Mouse (Mus musculus) neural tube, embryonic 13.5 days (tissue): ENCODE measurements around the gene Dpep2nb. TPM values are rescaled to one million over a fixed set of nuclear protein-coding genes. Genes with fewer than 3 reads are reported as not detected.

Source experiments
- ATAC-seq: fragments of 200-750 bp; cut with Nextera tagmentation; 2 replicates; pipeline ENCODE4 v1.8.0; 2017; ENCODE audit warnings: low read depth, mild to moderate bottlenecking, moderate TSS enrichment, moderate library complexity
- H3K27ac ChIP-seq: fragments of 300-500 bp; sonication (generic); replicated peaks from 2 replicates; pipeline ENCODE4 v1.5.1; 2015; ENCODE audit warnings: moderate library complexity, mild to moderate bottlenecking, inconsistent platforms
- H3K27me3 ChIP-seq: fragments of 300-500 bp; sonication (generic); 2 replicates; pipeline ENCODE4 v1.6.1; 2015; ENCODE audit warnings: mild to moderate bottlenecking, inconsistent platforms
- H3K36me3 ChIP-seq: fragments of 300-500 bp; sonication (generic); 2 replicates; pipeline ENCODE4 v1.6.1; 2015; ENCODE audit warnings: mild to moderate bottlenecking, inconsistent platforms
- H3K4me1 ChIP-seq: fragments of 300-500 bp; sonication (generic); replicated peaks from 2 replicates; pipeline ENCODE4 v1.6.1; 2015; ENCODE audit warnings: inconsistent platforms
- H3K4me2 ChIP-seq: fragments of 300-500 bp; sonication (generic); 2 replicates; pipeline ENCODE4 v1.6.1; 2015; ENCODE audit warnings: inconsistent platforms, mild to moderate bottlenecking, moderate library complexity
- H3K4me3 ChIP-seq: fragments of 300-500 bp; sonication (generic); 2 replicates; pipeline ENCODE4 v1.5.1; 2015; ENCODE audit warnings: mild to moderate bottlenecking, inconsistent platforms
- H3K9ac ChIP-seq: fragments of 300-500 bp; sonication (generic); 2 replicates; pipeline ENCODE4 v1.6.1; 2015; ENCODE audit warnings: moderate library complexity, mild to moderate bottlenecking, inconsistent platforms
- H3K9me3 ChIP-seq: fragments of 300-500 bp; sonication (generic); 2 replicates; pipeline ENCODE4 v1.6.1; 2016; ENCODE audit warnings: inconsistent platforms
- WGBS: fragments of 180-500 bp; shearing (Covaris S2); methylation state at CpG from one replicate; pipeline ENCODE4 v1.1.7; 2015; 5-methylcytosine and 5-hydroxymethylcytosine counted together
- polyA plus RNA-seq: library from polyadenylated mRNA; unstranded; fragments of >200 nt; fragmentation: Nextera tagmentation; extraction: Ambion mirVana; gene quantifications from 2 replicates; pipeline ENCODE4 v1.2.1, GENCODE M21; 2015

Gene Dpep2nb
- 0.24 TPM in 1 of 2 replicates, not detected in the other for polyA plus RNA-seq

- H3K27me3 ChIP-seq, result no peaks in the 10 kb centered on the region
- 84% methylated on average over 4 of the region's 4 CpGs for WGBS
Observed at GRCm38 (mm10) chr8:106005875-106006274, at the start of gene Dpep2nb. Dpep2nb (minus strand) TSS chr8:106005975.

GRCm38 (mm10) chr8:106055038-106055437 is 49.3 kb upstream of the Dpep2nb start:
- H3K9ac ChIP-seq, result no peak overlapping the region
- H3K36me3 ChIP-seq, result peaks cover 43% of the 10 kb centered on the region
- H3K4me2 ChIP-seq, result no peak overlapping the region
- no peaks in the 10 kb centered on the region for H3K27me3 ChIP-seq
- no peaks in the 10 kb centered on the region for H3K9me3 ChIP-seq
- H3K27ac ChIP-seq, result no peak overlapping the region
- ATAC-seq, result no peak
- peaks cover 11% of the 10 kb centered on the region for H3K4me1 ChIP-seq
- 40% methylated on average over 3 of the region's 3 CpGs for WGBS
- no peak overlapping the region for H3K4me3 ChIP-seq

More at GRCm38 (mm10) chr8:106005875-106006274, at the start of gene Dpep2nb:
- Histone ChIP-seq H3K4me1 (peaks cover 14% of the 10 kb centered on the region), H3K36me3 (peaks cover 8% of the 10 kb centered on the region; the same call in 1 of the 2 replicates), H3K9me3 (no peaks in the 10 kb centered on the region), H3K4me2 (no peak within 1 kb of the TSS), H3K27ac (no peak within 1 kb of the TSS), H3K4me3 (no peak within 1 kb of the TSS), H3K9ac (no peak within 1 kb of the TSS)
- no peak for ATAC-seq

- ATAC-seq, result no peak
- Histone ChIP-seq H3K9me3 (no peaks in the 10 kb centered on the region), H3K9ac (no peak overlapping the region), H3K4me1 (peaks cover 11% of the 10 kb centered on the region), H3K27me3 (no peaks in the 10 kb centered on the region), H3K27ac (no peak overlapping the region), H3K4me2 (no peak overlapping the region), H3K36me3 (peaks cover 43% of the 10 kb centered on the region), H3K4me3 (no peak overlapping the region)
- 20% methylated on average over 6 of the region's 6 CpGs for WGBS
Observed at GRCm38 (mm10) chr8:106054190-106054811, 48.5 kb upstream of the Dpep2nb start.

GRCm38 (mm10) chr8:106052510-106053089 is 46.8 kb upstream of the Dpep2nb start:
- no peak overlapping the region for H3K9ac ChIP-seq
- no peak overlapping the region for H3K27ac ChIP-seq
- ATAC-seq, result no peak
- H3K9me3 ChIP-seq, result no peaks in the 10 kb centered on the region
- H3K4me1 ChIP-seq, result no peaks in the 10 kb centered on the region
- peaks cover 49% of the 10 kb centered on the region for H3K36me3 ChIP-seq
- 87% methylated on average over 9 of the region's 9 CpGs for WGBS
- no peaks in the 10 kb centered on the region for H3K27me3 ChIP-seq
- H3K4me3 ChIP-seq, result no peak overlapping the region
- no peak overlapping the region for H3K4me2 ChIP-seq

DNA sequence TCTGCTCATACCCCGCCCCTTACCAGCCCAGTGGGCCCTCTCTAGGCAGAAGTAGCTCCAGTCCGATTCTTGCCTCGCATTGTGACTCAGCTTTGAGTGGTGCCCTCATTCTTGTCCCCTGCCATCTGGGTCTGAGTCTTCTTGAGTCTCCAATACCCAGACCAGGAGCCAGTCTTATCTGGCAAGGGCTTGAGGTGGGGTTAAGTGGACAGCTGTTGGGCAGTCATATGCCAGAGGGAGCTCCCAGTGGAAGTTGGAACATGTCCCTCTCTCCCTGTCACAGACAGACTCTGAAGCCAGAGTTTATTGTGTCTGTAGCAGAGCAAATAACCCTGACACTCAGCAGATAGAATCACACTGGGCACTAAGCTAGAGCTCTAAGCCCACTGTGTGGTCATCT is 45.3 kb upstream of the Dpep2nb start:
- no peaks in the 10 kb centered on the region for H3K9me3 ChIP-seq
- H3K4me3 ChIP-seq, result no peak overlapping the region
- H3K9ac ChIP-seq, result no peak overlapping the region
- no peak overlapping the region for H3K27ac ChIP-seq
- no peak for ATAC-seq
- no peaks in the 10 kb centered on the region for H3K27me3 ChIP-seq
- no peaks in the 10 kb centered on the region for H3K4me1 ChIP-seq
- WGBS, result 85% methylated on average over 3 of the region's 3 CpGs
- no peak overlapping the region for H3K4me2 ChIP-seq
- peaks cover 49% of the 10 kb centered on the region for H3K36me3 ChIP-seq

DNA sequence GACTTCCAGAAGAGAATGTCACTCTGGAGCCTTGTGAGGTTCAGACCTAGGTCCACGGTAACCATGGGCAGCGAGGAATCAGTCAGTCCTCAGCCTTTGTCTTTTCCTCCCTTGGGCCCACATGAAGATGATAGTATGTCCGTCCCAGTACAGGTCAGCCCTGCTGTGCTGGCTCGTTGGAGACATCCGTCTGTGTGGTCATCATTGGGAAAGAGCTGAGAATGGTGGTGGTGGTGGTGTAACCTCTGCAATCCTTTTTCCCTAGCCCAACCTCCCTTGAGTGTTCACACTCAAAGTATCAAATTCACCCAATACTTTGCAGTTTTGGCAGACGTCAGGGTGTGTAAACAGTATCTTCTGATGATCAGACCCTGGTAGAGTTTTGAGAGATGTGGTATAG is 44.1 kb upstream of the Dpep2nb start:
- Histone ChIP-seq H3K9ac (no peak overlapping the region), H3K4me2 (no peak overlapping the region), H3K4me1 (no peaks in the 10 kb centered on the region), H3K4me3 (no peak overlapping the region), H3K27me3 (no peaks in the 10 kb centered on the region), H3K27ac (no peak overlapping the region), H3K36me3 (peaks cover 53% of the 10 kb centered on the region), H3K9me3 (no peaks in the 10 kb centered on the region)
- 88% methylated on average over 6 of the region's 6 CpGs for WGBS
- ATAC-seq, result no peak

DNA sequence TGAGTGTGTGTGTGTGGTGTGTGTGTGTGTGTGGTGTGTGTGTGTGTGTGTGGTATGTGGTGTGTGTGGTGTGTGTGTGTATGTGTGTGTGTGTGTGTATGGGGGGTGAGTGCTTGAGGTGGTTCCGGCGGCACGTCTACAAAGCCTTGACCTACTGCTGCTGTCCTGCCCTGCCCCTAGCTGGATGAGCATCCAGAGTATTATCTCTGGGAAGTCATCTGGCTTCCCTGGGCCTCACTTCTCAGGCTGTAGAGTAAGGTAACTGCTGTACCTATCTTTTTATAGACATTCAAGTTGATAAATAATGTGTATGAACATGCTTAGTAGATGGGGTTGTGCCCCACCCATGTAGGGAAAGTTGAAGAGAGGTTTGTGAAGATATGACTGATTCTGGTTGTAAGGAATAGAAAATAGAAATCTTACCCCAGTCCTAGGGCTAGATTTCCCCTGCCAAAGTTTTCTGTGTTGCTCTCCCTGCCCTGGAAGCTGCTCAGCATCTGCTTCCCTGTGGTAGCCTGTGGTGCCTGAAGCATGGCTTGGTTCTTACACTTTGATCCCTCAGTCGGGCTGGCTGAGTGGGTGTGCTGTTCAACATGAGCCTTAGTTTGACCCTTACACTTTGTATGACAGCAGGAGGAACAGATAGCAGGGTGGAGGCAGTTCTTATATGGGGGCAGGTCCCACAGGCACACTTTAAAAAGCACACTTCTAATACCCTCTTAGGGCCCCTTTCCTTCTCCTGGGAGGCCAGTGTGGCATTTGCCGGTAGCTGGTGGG is 42.3 kb upstream of the Dpep2nb start:
- H3K36me3 ChIP-seq, result peaks cover 41% of the 10 kb centered on the region

DNA sequence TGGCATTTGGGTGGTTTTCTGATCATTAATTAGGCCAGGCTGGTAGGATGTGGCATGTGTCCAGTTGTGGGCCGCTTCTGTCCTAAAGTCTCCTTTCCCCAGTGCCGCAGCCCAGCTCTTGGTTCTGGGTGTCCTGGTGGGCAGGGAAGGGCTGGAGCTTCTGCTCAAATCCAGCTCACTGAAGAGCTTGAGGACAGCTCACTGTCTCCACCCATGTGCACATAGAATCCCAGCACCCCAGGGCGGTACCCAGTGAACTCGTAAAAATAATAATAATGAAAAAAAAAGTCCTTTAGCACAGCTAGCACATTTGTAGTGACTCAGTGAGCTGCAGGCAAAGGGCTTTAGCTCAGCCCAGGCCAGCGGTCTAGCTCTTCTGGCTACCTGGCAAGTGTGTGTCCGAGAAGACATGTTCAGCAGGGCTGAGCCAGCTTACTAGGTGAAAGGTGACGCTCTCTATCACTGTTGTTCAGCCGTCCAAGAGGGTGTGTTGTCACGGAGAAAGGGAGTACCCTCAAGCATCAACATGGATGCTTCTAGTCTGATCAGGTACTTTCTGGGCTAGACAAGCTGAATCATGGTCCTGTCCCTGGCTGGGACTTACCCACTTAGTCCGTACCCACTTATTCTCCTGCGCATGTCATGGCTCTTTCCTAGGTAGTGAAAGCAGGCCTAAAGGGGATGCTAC is 41.2 kb upstream of the Dpep2nb start:
- Histone ChIP-seq H3K27ac (no peak overlapping the region), H3K36me3 (peaks cover 31% of the 10 kb centered on the region), H3K4me2 (no peak overlapping the region), H3K4me1 (0 out of 2 replicates have a peak, but pooled peaks cover 5% of the 10 kb centered on the region), H3K4me3 (no peak overlapping the region), H3K9ac (no peak overlapping the region), H3K27me3 (no peaks in the 10 kb centered on the region), H3K9me3 (no peaks in the 10 kb centered on the region)
- no peak for ATAC-seq
- WGBS, result 93% methylated on average over 11 of the region's 11 CpGs

More for the DNA sequence above, 42.3 kb upstream of the Dpep2nb start:
- no peaks in the 10 kb centered on the region for H3K27me3 ChIP-seq
- ATAC-seq, result no peak
- no peak overlapping the region for H3K9ac ChIP-seq
- H3K4me1 ChIP-seq, result 0 out of 2 replicates have a peak, but pooled peaks cover 5% of the 10 kb centered on the region
- 87% methylated on average over 5 of the region's 5 CpGs for WGBS
- no peaks in the 10 kb centered on the region for H3K9me3 ChIP-seq
- H3K27ac ChIP-seq, result no peak overlapping the region
- no peak overlapping the region for H3K4me2 ChIP-seq
- H3K4me3 ChIP-seq, result no peak overlapping the region

GRCm38 (mm10) chr8:106044151-106044550 is 38.4 kb upstream of the Dpep2nb start:
- Histone ChIP-seq H3K36me3 (peaks cover 18% of the 10 kb centered on the region), H3K27me3 (no peaks in the 10 kb centered on the region), H3K4me1 (0 out of 2 replicates have a peak, but pooled peaks cover 5% of the 10 kb centered on the region), H3K9ac (no peak overlapping the region), H3K4me2 (no peak overlapping the region), H3K9me3 (no peaks in the 10 kb centered on the region), H3K27ac (no peak overlapping the region), H3K4me3 (no peak overlapping the region)
- WGBS, result 85% methylated on average over 3 of the region's 3 CpGs
- no peak for ATAC-seq

DNA sequence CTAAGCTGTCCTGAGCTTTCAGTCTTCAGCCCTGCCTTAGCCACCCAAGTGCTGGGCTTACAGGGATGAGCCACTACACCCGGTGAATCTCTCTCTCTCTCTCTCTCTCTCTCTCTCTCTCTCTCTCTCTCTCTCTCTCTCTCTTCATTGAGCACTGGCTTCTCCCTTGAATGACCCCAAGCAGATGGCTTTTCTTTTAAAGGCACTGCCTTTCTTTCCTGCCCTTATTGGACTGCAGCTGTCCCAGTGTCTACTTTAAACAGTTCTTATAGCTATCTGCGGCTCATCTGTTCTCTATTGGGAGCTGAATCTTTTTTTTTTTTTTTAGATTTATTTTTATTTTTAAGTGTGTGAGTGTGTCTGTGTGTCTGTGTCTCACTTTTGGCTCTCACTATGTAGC is 37.3 kb upstream of the Dpep2nb start:
- H3K27me3 ChIP-seq, result no peaks in the 10 kb centered on the region
- no peak overlapping the region for H3K9ac ChIP-seq
- 0 out of 2 replicates have a peak, but pooled peaks cover 5% of the 10 kb centered on the region for H3K4me1 ChIP-seq
- ATAC-seq, result no peak
- no peaks in the 10 kb centered on the region for H3K9me3 ChIP-seq
- no peak overlapping the region for H3K27ac ChIP-seq
- no peak overlapping the region for H3K4me3 ChIP-seq
- peaks cover 13% of the 10 kb centered on the region for H3K36me3 ChIP-seq
- no peak overlapping the region for H3K4me2 ChIP-seq
- 61% methylated on average over 2 of the region's 2 CpGs for WGBS

GRCm38 (mm10) chr8:106040218-106040617 is 34.4 kb upstream of the Dpep2nb start:
- H3K9ac ChIP-seq, result no peak overlapping the region
- no peak overlapping the region for H3K4me3 ChIP-seq
- H3K9me3 ChIP-seq, result no peaks in the 10 kb centered on the region
- H3K36me3 ChIP-seq, result peaks cover 22% of the 10 kb centered on the region
- no peak for ATAC-seq
- H3K4me1 ChIP-seq, result 0 out of 2 replicates have a peak, but pooled peaks cover 5% of the 10 kb centered on the region
- H3K27ac ChIP-seq, result no peak overlapping the region
- no peaks in the 10 kb centered on the region for H3K27me3 ChIP-seq
- WGBS, result 84% methylated on average over 4 of the region's 4 CpGs
- no peak overlapping the region for H3K4me2 ChIP-seq

DNA sequence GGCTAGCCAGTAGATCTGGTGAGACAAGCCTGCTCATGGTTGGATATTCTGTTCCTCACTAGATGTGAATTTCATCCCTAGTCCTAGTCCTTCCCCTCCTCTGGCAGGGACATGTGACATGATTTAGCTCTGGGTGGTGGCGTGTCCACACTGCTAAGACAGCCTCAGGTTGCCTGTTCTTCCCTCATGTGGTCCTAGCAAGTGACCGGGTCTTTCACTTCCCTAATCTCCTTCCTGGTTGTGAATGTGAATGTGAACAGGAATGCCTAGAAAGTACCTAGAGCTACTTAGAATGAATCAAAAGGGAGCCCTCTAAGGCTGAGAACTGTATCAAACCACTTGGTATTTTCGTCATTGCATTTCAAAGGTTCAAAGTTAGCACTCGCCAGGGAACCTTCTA is 33.8 kb upstream of the Dpep2nb start:
- Histone ChIP-seq H3K9ac (no peak overlapping the region), H3K4me1 (0 out of 2 replicates have a peak, but pooled peaks cover 5% of the 10 kb centered on the region), H3K36me3 (peaks cover 16% of the 10 kb centered on the region), H3K27ac (no peak overlapping the region), H3K4me3 (no peak overlapping the region), H3K27me3 (no peaks in the 10 kb centered on the region), H3K4me2 (no peak overlapping the region), H3K9me3 (no peaks in the 10 kb centered on the region)
- ATAC-seq, result no peak
- WGBS, result 84% methylated on average over 4 of the region's 4 CpGs
